Mouse (Mus musculus) kidney, postnatal 4 days (tissue): ENCODE results near the gene Catsper4.

Experiments used
- DNase-seq, 2 experiments: peaks; one replicate each; pipeline ENCODE4 v3.0.0; 2021; ENCODE audit warnings: mixed read lengths in 2 of 2

The Catsper4 gene

GRCm38 (mm10) chr4:134181112-134181511 is 46.1 kb downstream of the Catsper4 start:
- DNase-seq: no peak

- DNase-seq: no peak
Measured at GRCm38 (mm10) chr4:134172391-134172790, 54.8 kb downstream of the Catsper4 start.

- no peak for DNase-seq
Measured at GRCm38 (mm10) chr4:134166906-134167305, 60.3 kb downstream of the Catsper4 start.

GRCm38 (mm10) chr4:134165548-134166465 is 61.4 kb downstream of the Catsper4 start:
- DNase-seq: no peak

GRCm38 (mm10) chr4:134165024-134165423 is 62.2 kb downstream of the Catsper4 start:
- no peak for DNase-seq

GRCm38 (mm10) chr4:134164591-134164990 is 62.6 kb downstream of the Catsper4 start:
- DNase-seq: no peak
